Mouse (Mus musculus) activated CD4-positive, CD25-positive, alpha-beta regulatory T cell, adult 4 months (primary cell): ENCODE measurements around the gene Klk1b9. TPM values are rescaled to one million over a fixed set of nuclear protein-coding genes. Genes with fewer than 3 reads are reported as not detected.

Experiments used
- polyA plus RNA-seq, 2 experiments: library from polyadenylated mRNA; unstranded; fragments of 100-300 nt; shearing (Covaris generic); gene quantifications; one replicate each; pipeline ENCODE4 v1.2.1; 2017

Klk1b9 gene
- polyA plus RNA-seq, 2 experiments from 2014 or later = not detected

Other genes with a start within 250 kb of the Klk1b9 start
- not detected for gene Klk12, start 207.2 kb upstream of the Klk1b9 start, polyA plus RNA-seq
- gene Klk11, start 201.5 kb upstream of the Klk1b9 start, polyA plus RNA-seq = under 1 TPM in 1 of 2 experiments, not detected in 1; 0.36 TPM
- gene Klk10, start 195.0 kb upstream of the Klk1b9 start, polyA plus RNA-seq = under 1 TPM in 1 of 2 experiments, not detected in 1; 0.32 TPM
- not detected for gene Klk9, start 184.2 kb upstream of the Klk1b9 start, polyA plus RNA-seq
- 100 to 1,000 TPM; 179 to 197 TPM for gene Klk8, start 178.5 kb upstream of the Klk1b9 start, polyA plus RNA-seq
- gene Klk7, start 164.8 kb upstream of the Klk1b9 start, polyA plus RNA-seq = not detected
- not detected for gene Klk6, start 151.6 kb upstream of the Klk1b9 start, polyA plus RNA-seq
- gene Klk5, start 134.1 kb upstream of the Klk1b9 start, polyA plus RNA-seq = not detected
- not detected for gene Klk4, start 94.9 kb upstream of the Klk1b9 start, polyA plus RNA-seq
- not detected for gene Klk15, start 42.3 kb upstream of the Klk1b9 start, polyA plus RNA-seq
- gene Klk1b8, start 25.4 kb upstream of the Klk1b9 start, polyA plus RNA-seq = not detected
- not detected for gene Klk1b1, start 9.3 kb upstream of the Klk1b9 start, polyA plus RNA-seq
- not detected for gene Klk1b11, start 19.8 kb downstream of the Klk1b9 start, polyA plus RNA-seq
- gene Klk1b26, start 36.1 kb downstream of the Klk1b9 start, polyA plus RNA-seq = not detected
- 1 to 10 TPM; 1.2 to 3.9 TPM for gene Klk1b27, start 76.2 kb downstream of the Klk1b9 start, polyA plus RNA-seq
- not detected for gene Klk1b21, start 126.3 kb downstream of the Klk1b9 start, polyA plus RNA-seq
- gene Klk1b22, start 136.6 kb downstream of the Klk1b9 start, polyA plus RNA-seq = not detected
- gene Klk1b16, start 160.7 kb downstream of the Klk1b9 start, polyA plus RNA-seq = not detected
- not detected for gene Klk1b24, start 212.2 kb downstream of the Klk1b9 start, polyA plus RNA-seq
- gene Klk1b3, start 222.1 kb downstream of the Klk1b9 start, polyA plus RNA-seq = not detected
- not detected for gene Klk1b4, start 231.4 kb downstream of the Klk1b9 start, polyA plus RNA-seq
- not detected for gene Klk1b5, start 239.9 kb downstream of the Klk1b9 start, polyA plus RNA-seq
- gene Klk1, start 249.3 kb downstream of the Klk1b9 start, polyA plus RNA-seq = not detected